Mouse (Mus musculus) 416B (cell line): Measurements from ENCODE around the gene Olfr1131.
"Not testable (repeated sequence)": the region's sequence is repeated elsewhere in the genome, so short reads cannot be mapped to it uniquely, and the experiment has no call there.

Experiments used
- DNase-seq: peaks from one replicate; pipeline ENCODE4 v3.0.0; 2011; ENCODE audit warnings: low read depth

Olfr1131 gene

GRCm38 (mm10) chr2:87626804-87627203 is at the start of gene Olfr1131:
Gene Olfr1131 (plus strand): TSS chr2:87627104.
- no peak for DNase-seq

GRCm38 (mm10) chr2:87605912-87606311 is 21.0 kb upstream of the Olfr1131 start, which contains the start of gene Olfr1130:
Gene Olfr1130 (plus strand): TSS chr2:87606212.
- not testable (repeated sequence) for DNase-seq

- no peak for DNase-seq
These were observed 10.5 kb downstream of the Olfr1131 start, which contains the start of gene Olfr1132 for GRCm38 (mm10) chr2:87637435-87637834. Gene Olfr1132 (minus strand): TSS chr2:87637535.

- no peak for DNase-seq
These were observed 15.5 kb downstream of the Olfr1131 start for GRCm38 (mm10) chr2:87642441-87642840.

- no peak for DNase-seq
These were observed 20.4 kb downstream of the Olfr1131 start, which contains the start of gene Olfr1133 for GRCm38 (mm10) chr2:87647274-87647673. Gene Olfr1133 (minus strand): TSS chr2:87647374.

- DNase-seq, result no peak
These were observed 31.5 kb downstream of the Olfr1131 start, which contains the start of gene Olfr1134 for GRCm38 (mm10) chr2:87658360-87658759. Gene Olfr1134 (minus strand): TSS chr2:87658460.

GRCm38 (mm10) chr2:87673564-87673963 is 46.7 kb downstream of the Olfr1131 start, which contains the start of gene Olfr1135:
Gene Olfr1135 (minus strand): TSS chr2:87673664.
- DNase-seq, result no peak
